Mouse (Mus musculus): ENCODE data around the gene Arhgap15. TPM values are rescaled to one million over a fixed set of nuclear protein-coding genes. Genes with fewer than 3 reads are reported as not detected.

The Arhgap15 gene
- total and polyA plus RNA-seq, 3 experiments, result 0.89 to 56.4 (median 39.8) TPM

DNA sequence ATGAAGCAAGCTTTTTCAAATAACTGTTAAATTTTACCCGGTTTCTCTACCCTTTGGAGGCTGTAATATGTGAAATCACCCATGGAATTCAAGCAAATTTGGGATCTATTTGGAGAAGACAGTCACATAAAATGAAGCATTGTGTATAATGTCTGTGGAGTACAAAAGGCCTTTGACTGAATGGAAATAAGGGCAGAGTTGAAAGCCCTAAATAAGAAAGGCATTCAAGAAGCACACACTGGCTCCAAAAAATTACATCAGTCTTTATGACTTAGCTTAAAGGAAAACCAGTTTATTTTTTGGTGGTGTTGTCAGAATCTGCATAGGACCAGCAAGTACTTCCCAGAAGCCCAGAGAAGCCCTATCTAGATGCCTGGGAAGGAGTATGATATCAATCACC lies 486.2 kb downstream of the Arhgap15 start:
- Histone ChIP-seq H3K27me3 (ENCODE audit: insufficient read depth, low read length) (no peaks in the 10 kb centered on the region), H3K9me3 (replicated peaks) (no peaks in the 10 kb centered on the region), H3K36me3 (replicated peaks) (no peaks in the 10 kb centered on the region), H3K4me1 (ENCODE audit: insufficient read depth, low read depth, low read length) (no peaks in the 10 kb centered on the region), H3K4me3 (ENCODE audit: low read depth, low read length) (no peak overlapping the region)
- ATAC-seq (ENCODE audit: extremely low read depth, insufficient number of reproducible peaks, low FRiP score, poor library complexity, severe bottlenecking) (no peak), DNase-seq (ENCODE audit: low spot score) (no peak)
- TF ChIP-seq CTCF (IDR thresholded peaks at IDR 0.05; ENCODE audit: low read depth, low read length) (no peak), POLR2AphosphoS5 (IDR thresholded peaks at IDR 0.05; ENCODE audit: insufficient replicate concordance, low read depth, low read length) (no peak), GATA2 (IDR thresholded peaks at IDR 0.05; ENCODE audit: borderline replicate concordance, low read depth, low read length) (no peak), TAL1 (conservative IDR thresholded peaks at IDR 0.05; ENCODE audit: low read depth, low read length) (no peak), GATA1 (IDR thresholded peaks at IDR 0.05; ENCODE audit: borderline replicate concordance, low read length) (no peak)

DNA sequence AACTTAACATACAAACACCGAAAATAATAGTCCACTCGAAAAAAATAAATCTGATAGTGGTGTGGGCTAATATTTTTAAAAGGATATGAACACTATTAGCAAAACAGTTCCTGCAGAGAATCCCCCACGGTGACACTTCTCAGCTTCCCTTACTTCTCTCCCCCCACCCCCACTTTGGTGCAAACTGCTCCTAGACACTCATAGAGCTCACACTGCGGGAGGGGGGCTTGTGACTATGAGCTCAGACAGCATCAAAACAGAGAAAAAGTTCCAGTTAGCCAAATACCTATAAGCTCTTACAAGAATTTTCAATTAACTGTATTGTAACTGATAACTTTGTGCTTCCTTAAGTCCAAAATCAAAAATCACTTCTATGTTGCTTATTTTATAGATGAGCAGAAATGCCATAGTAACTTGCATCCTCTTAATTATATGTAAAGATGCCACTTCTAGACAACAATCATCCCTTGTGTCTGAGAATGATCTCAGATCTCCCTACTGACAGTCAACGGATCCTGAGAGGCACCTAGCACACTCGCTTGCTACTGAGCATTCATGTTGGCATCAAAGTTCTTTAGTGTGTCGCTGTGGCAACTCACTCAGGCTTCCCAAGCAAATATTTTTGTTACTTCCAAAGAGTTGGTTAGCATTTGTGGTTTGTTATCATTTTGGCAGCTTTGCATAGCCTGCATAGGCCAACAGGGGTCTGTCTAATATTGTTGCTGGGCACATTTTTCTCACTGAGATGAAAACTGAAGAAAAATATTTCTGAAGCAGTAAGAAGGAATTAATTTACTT lies 493.2 kb downstream of the Arhgap15 start:
- Histone ChIP-seq H3K9me3 (replicated peaks) (no peaks in the 10 kb centered on the region), H3K27me3 (ENCODE audit: insufficient read depth, low read length) (no peaks in the 10 kb centered on the region), H3K4me3 (ENCODE audit: low read depth, low read length) (no peak overlapping the region), H3K36me3 (replicated peaks) (no peaks in the 10 kb centered on the region), H3K4me1 (ENCODE audit: insufficient read depth, low read depth, low read length) (no peaks in the 10 kb centered on the region)
- ATAC-seq (ENCODE audit: extremely low read depth, insufficient number of reproducible peaks, low FRiP score, poor library complexity, severe bottlenecking) (no peak), DNase-seq (ENCODE audit: low spot score) (no peak)
- TF ChIP-seq CTCF (IDR thresholded peaks at IDR 0.05; ENCODE audit: low read depth, low read length) (no peak), GATA1 (IDR thresholded peaks at IDR 0.05; ENCODE audit: borderline replicate concordance, low read length) (no peak), POLR2AphosphoS5 (IDR thresholded peaks at IDR 0.05; ENCODE audit: insufficient replicate concordance, low read depth, low read length) (no peak), GATA2 (IDR thresholded peaks at IDR 0.05; ENCODE audit: borderline replicate concordance, low read depth, low read length) (no peak), TAL1 (conservative IDR thresholded peaks at IDR 0.05; ENCODE audit: low read depth, low read length) (no peak)

DNA sequence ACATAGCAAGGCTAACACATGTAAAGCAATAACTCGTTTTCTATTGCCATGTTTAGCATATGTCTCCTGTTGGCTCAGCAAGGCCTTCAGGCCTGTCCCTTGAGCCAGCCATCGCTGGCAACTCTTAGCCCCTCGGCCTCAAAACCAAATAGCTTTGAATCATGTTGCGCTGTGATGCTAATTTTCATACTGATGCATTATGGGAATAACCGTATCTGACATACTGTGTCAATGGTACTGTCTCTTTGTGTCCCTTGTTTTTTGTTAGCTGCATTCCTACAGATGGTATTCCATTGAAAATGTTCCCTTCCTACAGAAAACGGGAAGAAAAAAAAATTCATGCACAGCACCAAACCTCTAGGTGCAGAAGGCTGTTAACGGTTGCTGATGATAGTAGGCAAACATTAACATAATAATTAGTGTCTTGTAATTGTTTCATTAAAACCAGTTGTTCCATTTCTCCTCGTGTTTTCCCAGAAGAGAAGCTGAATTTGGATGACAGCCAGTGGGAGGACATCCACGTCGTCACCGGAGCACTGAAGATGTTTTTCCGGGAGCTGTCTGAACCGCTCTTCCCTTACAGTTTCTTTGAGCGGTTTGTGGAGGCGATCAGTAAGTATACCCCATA lies 494.1 kb downstream of the Arhgap15 start:
- DNase-seq (ENCODE audit: low spot score) (no peak), ATAC-seq (ENCODE audit: extremely low read depth, insufficient number of reproducible peaks, low FRiP score, poor library complexity, severe bottlenecking) (no peak)
- no peaks in the 10 kb centered on the region for H3K27me3 ChIP-seq (ENCODE audit: insufficient read depth, low read length)
- H3K4me1 ChIP-seq (ENCODE audit: insufficient read depth, low read depth, low read length), result no peaks in the 10 kb centered on the region
- TF ChIP-seq CTCF (IDR thresholded peaks at IDR 0.05; ENCODE audit: low read depth, low read length), result no peak
- TF ChIP-seq TAL1 (conservative IDR thresholded peaks at IDR 0.05; ENCODE audit: low read depth, low read length), result no peak
- no peak for TF ChIP-seq POLR2AphosphoS5 (IDR thresholded peaks at IDR 0.05; ENCODE audit: insufficient replicate concordance, low read depth, low read length)
- TF ChIP-seq GATA2 (IDR thresholded peaks at IDR 0.05; ENCODE audit: borderline replicate concordance, low read depth, low read length), result no peak
- no peak for TF ChIP-seq GATA1 (IDR thresholded peaks at IDR 0.05; ENCODE audit: borderline replicate concordance, low read length)
- no peaks in the 10 kb centered on the region for H3K36me3 ChIP-seq (replicated peaks)
- no peaks in the 10 kb centered on the region for H3K9me3 ChIP-seq (replicated peaks)
- no peak overlapping the region for H3K4me3 ChIP-seq (ENCODE audit: low read depth, low read length)

DNA sequence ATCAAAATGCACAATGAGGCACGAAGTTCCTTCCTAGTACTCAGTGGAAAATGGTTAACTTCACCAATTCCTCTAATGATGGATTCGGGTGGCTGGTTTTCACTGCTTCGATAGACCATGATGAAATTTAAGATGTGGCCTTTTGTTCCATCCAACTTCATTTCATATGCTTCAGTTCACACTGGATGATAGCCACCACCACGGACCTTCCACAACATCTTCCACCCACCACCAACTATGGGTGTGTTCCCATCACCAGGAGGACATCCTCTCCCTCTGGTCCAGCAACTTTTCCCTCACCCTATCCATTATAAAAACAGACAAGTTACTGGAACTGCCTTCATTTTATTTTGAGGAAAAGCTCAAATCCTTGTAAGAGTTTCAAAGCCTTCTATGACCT lies 506.7 kb downstream of the Arhgap15 start:
- no peak for DNase-seq (ENCODE audit: low spot score)
- Histone ChIP-seq H3K9me3 (replicated peaks) (no peaks in the 10 kb centered on the region), H3K36me3 (replicated peaks) (no peaks in the 10 kb centered on the region), H3K4me1 (ENCODE audit: insufficient read depth, low read depth, low read length) (no peaks in the 10 kb centered on the region), H3K4me3 (ENCODE audit: low read depth, low read length) (no peak overlapping the region), H3K27me3 (ENCODE audit: insufficient read depth, low read length) (no peaks in the 10 kb centered on the region)
- TF ChIP-seq CTCF (IDR thresholded peaks at IDR 0.05; ENCODE audit: low read depth, low read length) (no peak), GATA1 (IDR thresholded peaks at IDR 0.05; ENCODE audit: borderline replicate concordance, low read length) (no peak), POLR2AphosphoS5 (IDR thresholded peaks at IDR 0.05; ENCODE audit: insufficient replicate concordance, low read depth, low read length) (no peak), TAL1 (conservative IDR thresholded peaks at IDR 0.05; ENCODE audit: low read depth, low read length) (no peak), GATA2 (IDR thresholded peaks at IDR 0.05; ENCODE audit: borderline replicate concordance, low read depth, low read length) (no peak)
- ATAC-seq (ENCODE audit: extremely low read depth, insufficient number of reproducible peaks, low FRiP score, poor library complexity, severe bottlenecking), result no peak

DNA sequence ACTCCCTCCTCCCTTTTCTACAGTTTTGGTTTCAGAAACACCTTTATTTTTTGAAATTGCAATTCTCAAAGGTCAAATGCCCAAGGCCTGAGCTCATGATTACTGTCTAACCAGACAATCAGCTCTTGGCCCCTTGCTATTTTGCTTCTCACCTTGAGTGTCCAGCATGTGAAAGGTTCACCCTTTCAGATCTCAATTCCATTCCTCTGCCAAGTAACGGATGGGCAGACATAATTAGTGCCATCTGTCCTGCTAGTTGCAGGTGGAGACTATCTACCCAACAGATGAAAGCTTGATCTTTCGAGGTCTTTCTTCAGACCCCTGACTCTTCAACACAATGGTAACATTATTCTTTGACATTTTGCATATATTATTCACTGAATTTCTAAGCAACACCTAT lies 509.3 kb downstream of the Arhgap15 start:
- ATAC-seq (ENCODE audit: extremely low read depth, insufficient number of reproducible peaks, low FRiP score, poor library complexity, severe bottlenecking) (no peak), DNase-seq (ENCODE audit: low spot score) (no peak)
- no peaks in the 10 kb centered on the region for H3K27me3 ChIP-seq (ENCODE audit: insufficient read depth, low read length)
- no peaks in the 10 kb centered on the region for H3K9me3 ChIP-seq (replicated peaks)
- H3K4me1 ChIP-seq (ENCODE audit: insufficient read depth, low read depth, low read length), result no peaks in the 10 kb centered on the region
- H3K36me3 ChIP-seq (replicated peaks), result no peaks in the 10 kb centered on the region
- no peak overlapping the region for H3K4me3 ChIP-seq (ENCODE audit: low read depth, low read length)
- TF ChIP-seq GATA1 (IDR thresholded peaks at IDR 0.05; ENCODE audit: borderline replicate concordance, low read length) (no peak), TAL1 (conservative IDR thresholded peaks at IDR 0.05; ENCODE audit: low read depth, low read length) (no peak), GATA2 (IDR thresholded peaks at IDR 0.05; ENCODE audit: borderline replicate concordance, low read depth, low read length) (no peak), CTCF (IDR thresholded peaks at IDR 0.05; ENCODE audit: low read depth, low read length) (no peak), POLR2AphosphoS5 (IDR thresholded peaks at IDR 0.05; ENCODE audit: insufficient replicate concordance, low read depth, low read length) (no peak)

All from G1E (cell line).